Mouse (Mus musculus): ENCODE measurements around the gene Tmem178b. TPM values are rescaled to one million over a fixed set of nuclear protein-coding genes. Genes with fewer than 3 reads are reported as not detected.

The Tmem178b gene
- total and polyA plus RNA-seq, 3 experiments: 0.16 TPM; not detected in 2

- Histone ChIP-seq H3K4me3 (ENCODE audit: low read depth, low read length) (no peak overlapping the region), H3K9me3 (replicated peaks) (no peaks in the 10 kb centered on the region), H3K36me3 (replicated peaks) (no peaks in the 10 kb centered on the region), H3K27me3 (ENCODE audit: insufficient read depth, low read length) (no peaks in the 10 kb centered on the region; the same call in 1 of the 2 replicates), H3K4me1 (ENCODE audit: insufficient read depth, low read depth, low read length) (no peaks in the 10 kb centered on the region)
- TF ChIP-seq GATA2 (IDR thresholded peaks at IDR 0.05; ENCODE audit: borderline replicate concordance, low read depth, low read length) (no peak), GATA1 (IDR thresholded peaks at IDR 0.05; ENCODE audit: borderline replicate concordance, low read length) (no peak), POLR2AphosphoS5 (IDR thresholded peaks at IDR 0.05; ENCODE audit: insufficient replicate concordance, low read depth, low read length) (no peak), CTCF (IDR thresholded peaks at IDR 0.05; ENCODE audit: low read depth, low read length) (no peak), TAL1 (conservative IDR thresholded peaks at IDR 0.05; ENCODE audit: low read depth, low read length) (no peak)
- ATAC-seq (ENCODE audit: extremely low read depth, insufficient number of reproducible peaks, low FRiP score, poor library complexity, severe bottlenecking) (no peak), DNase-seq (ENCODE audit: low spot score) (no peak)
Observed at GRCm38 (mm10) chr6:39936590-39936989, 63.5 kb downstream of the Tmem178b start.

GRCm38 (mm10) chr6:39940920-39941319, 67.8 kb downstream of the Tmem178b start:
- Histone ChIP-seq H3K4me1 (ENCODE audit: insufficient read depth, low read depth, low read length) (no peaks in the 10 kb centered on the region), H3K36me3 (replicated peaks) (no peaks in the 10 kb centered on the region), H3K4me3 (ENCODE audit: low read depth, low read length) (no peak overlapping the region), H3K9me3 (replicated peaks) (no peaks in the 10 kb centered on the region), H3K27me3 (ENCODE audit: insufficient read depth, low read length) (no peaks in the 10 kb centered on the region)
- DNase-seq (ENCODE audit: low spot score) (no peak), ATAC-seq (ENCODE audit: extremely low read depth, insufficient number of reproducible peaks, low FRiP score, poor library complexity, severe bottlenecking) (no peak)
- no peak for TF ChIP-seq GATA1 (IDR thresholded peaks at IDR 0.05; ENCODE audit: borderline replicate concordance, low read length)
- no peak for TF ChIP-seq POLR2AphosphoS5 (IDR thresholded peaks at IDR 0.05; ENCODE audit: insufficient replicate concordance, low read depth, low read length)

- DNase-seq (ENCODE audit: low spot score): no peak
- no peak for ATAC-seq (ENCODE audit: extremely low read depth, insufficient number of reproducible peaks, low FRiP score, poor library complexity, severe bottlenecking)
- TF ChIP-seq POLR2AphosphoS5 (IDR thresholded peaks at IDR 0.05; ENCODE audit: insufficient replicate concordance, low read depth, low read length): no peak
- TF ChIP-seq TAL1 (conservative IDR thresholded peaks at IDR 0.05; ENCODE audit: low read depth, low read length): no peak
- no peak for TF ChIP-seq CTCF (IDR thresholded peaks at IDR 0.05; ENCODE audit: low read depth, low read length)
- TF ChIP-seq GATA1 (IDR thresholded peaks at IDR 0.05; ENCODE audit: borderline replicate concordance, low read length): no peak
- TF ChIP-seq GATA2 (IDR thresholded peaks at IDR 0.05; ENCODE audit: borderline replicate concordance, low read depth, low read length): no peak
- Histone ChIP-seq H3K9me3 (replicated peaks) (no peaks in the 10 kb centered on the region), H3K4me1 (ENCODE audit: insufficient read depth, low read depth, low read length) (no peaks in the 10 kb centered on the region), H3K27me3 (ENCODE audit: insufficient read depth, low read length) (no peaks in the 10 kb centered on the region), H3K4me3 (ENCODE audit: low read depth, low read length) (no peak overlapping the region), H3K36me3 (replicated peaks) (no peaks in the 10 kb centered on the region)
Observed at GRCm38 (mm10) chr6:39944854-39945253, 71.8 kb downstream of the Tmem178b start.

- TF ChIP-seq CTCF (IDR thresholded peaks at IDR 0.05; ENCODE audit: low read depth, low read length): no peak
- no peak for TF ChIP-seq TAL1 (conservative IDR thresholded peaks at IDR 0.05; ENCODE audit: low read depth, low read length)
- TF ChIP-seq GATA2 (IDR thresholded peaks at IDR 0.05; ENCODE audit: borderline replicate concordance, low read depth, low read length): no peak
- TF ChIP-seq POLR2AphosphoS5 (IDR thresholded peaks at IDR 0.05; ENCODE audit: insufficient replicate concordance, low read depth, low read length): no peak
- no peak for TF ChIP-seq GATA1 (IDR thresholded peaks at IDR 0.05; ENCODE audit: borderline replicate concordance, low read length)
- Histone ChIP-seq H3K4me3 (ENCODE audit: low read depth, low read length) (no peak overlapping the region), H3K36me3 (replicated peaks) (no peaks in the 10 kb centered on the region), H3K9me3 (replicated peaks) (no peaks in the 10 kb centered on the region), H3K27me3 (ENCODE audit: insufficient read depth, low read length) (no peaks in the 10 kb centered on the region), H3K4me1 (ENCODE audit: insufficient read depth, low read depth, low read length) (no peaks in the 10 kb centered on the region)
- no peak for DNase-seq (ENCODE audit: low spot score)
- ATAC-seq (ENCODE audit: extremely low read depth, insufficient number of reproducible peaks, low FRiP score, poor library complexity, severe bottlenecking): no peak
Observed at GRCm38 (mm10) chr6:39945670-39946440, 72.8 kb downstream of the Tmem178b start.

GRCm38 (mm10) chr6:39946601-39947000, 73.5 kb downstream of the Tmem178b start:
- H3K27me3 ChIP-seq (ENCODE audit: insufficient read depth, low read length): no peaks in the 10 kb centered on the region
- H3K36me3 ChIP-seq (replicated peaks): no peaks in the 10 kb centered on the region
- H3K4me3 ChIP-seq (ENCODE audit: low read depth, low read length): no peak overlapping the region
- ATAC-seq (ENCODE audit: extremely low read depth, insufficient number of reproducible peaks, low FRiP score, poor library complexity, severe bottlenecking) (no peak), DNase-seq (ENCODE audit: low spot score) (no peak)
- H3K4me1 ChIP-seq (ENCODE audit: insufficient read depth, low read depth, low read length): no peaks in the 10 kb centered on the region
- no peaks in the 10 kb centered on the region for H3K9me3 ChIP-seq (replicated peaks)
- no peak for TF ChIP-seq POLR2AphosphoS5 (IDR thresholded peaks at IDR 0.05; ENCODE audit: insufficient replicate concordance, low read depth, low read length)
- no peak for TF ChIP-seq CTCF (IDR thresholded peaks at IDR 0.05; ENCODE audit: low read depth, low read length)
- no peak for TF ChIP-seq GATA1 (IDR thresholded peaks at IDR 0.05; ENCODE audit: borderline replicate concordance, low read length)
- no peak for TF ChIP-seq TAL1 (conservative IDR thresholded peaks at IDR 0.05; ENCODE audit: low read depth, low read length)
- no peak for TF ChIP-seq GATA2 (IDR thresholded peaks at IDR 0.05; ENCODE audit: borderline replicate concordance, low read depth, low read length)

GRCm38 (mm10) chr6:39953951-39954350, 80.9 kb downstream of the Tmem178b start:
- Histone ChIP-seq H3K9me3 (replicated peaks) (no peaks in the 10 kb centered on the region), H3K27me3 (ENCODE audit: insufficient read depth, low read length) (no peaks in the 10 kb centered on the region), H3K4me1 (ENCODE audit: insufficient read depth, low read depth, low read length) (no peaks in the 10 kb centered on the region), H3K36me3 (replicated peaks) (no peaks in the 10 kb centered on the region), H3K4me3 (ENCODE audit: low read depth, low read length) (no peak overlapping the region)
- ATAC-seq (ENCODE audit: extremely low read depth, insufficient number of reproducible peaks, low FRiP score, poor library complexity, severe bottlenecking) (no peak), DNase-seq (ENCODE audit: low spot score) (no peak)
- no peak for TF ChIP-seq TAL1 (conservative IDR thresholded peaks at IDR 0.05; ENCODE audit: low read depth, low read length)
- TF ChIP-seq CTCF (IDR thresholded peaks at IDR 0.05; ENCODE audit: low read depth, low read length): no peak
- no peak for TF ChIP-seq GATA1 (IDR thresholded peaks at IDR 0.05; ENCODE audit: borderline replicate concordance, low read length)
- no peak for TF ChIP-seq GATA2 (IDR thresholded peaks at IDR 0.05; ENCODE audit: borderline replicate concordance, low read depth, low read length)
- TF ChIP-seq POLR2AphosphoS5 (IDR thresholded peaks at IDR 0.05; ENCODE audit: insufficient replicate concordance, low read depth, low read length): no peak
